Mouse (Mus musculus): ENCODE results near the gene Arfgap3.

DNA sequence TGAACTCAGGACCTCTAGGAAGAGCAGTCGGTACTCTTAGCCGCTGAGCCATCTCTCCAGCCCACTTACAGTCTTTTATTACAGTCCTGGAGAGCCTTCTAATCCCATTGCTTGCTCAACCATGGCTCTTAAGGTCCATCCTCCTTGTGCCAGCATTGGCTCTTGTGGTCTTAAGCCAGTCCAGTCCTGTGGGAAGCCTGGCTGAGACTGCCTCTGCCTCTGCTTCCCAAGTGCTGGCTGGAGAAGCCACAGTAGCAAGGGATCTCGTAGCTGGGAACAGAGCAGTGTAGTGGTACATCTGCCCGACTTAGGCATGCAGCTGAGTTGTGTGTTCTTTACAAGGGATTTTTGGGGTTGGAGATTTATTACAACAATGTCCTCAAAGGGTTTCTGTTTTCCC, 32.4 kb upstream of the Arfgap3 start:
- TF ChIP-seq CTCF (IDR thresholded peaks at IDR 0.05; ENCODE audit: borderline replicate concordance, extremely low read depth, insufficient read depth, insufficient read length) (no peak), POLR2A (IDR thresholded peaks at IDR 0.05; ENCODE audit: borderline replicate concordance, extremely low read depth, insufficient read depth, insufficient read length, poor library complexity, severe bottlenecking) (no peak)
